ENCODE assay signal across 29 mouse cellular contexts in genomic region chr6:11353599-11353998, GRCm38 (mm10).
DNase-seq lines count a peak whose midpoint lies in the region; ATAC-seq and TF ChIP-seq lines count a peak whose summit lies in the region.
"Had no signal": no experiment of that assay in that cellular context is flagged by ENCODE, and none has a peak within 500 bp of the region (broad histone marks: within the 10 kb centered on the region; RNA-seq: fewer than 3 reads in every experiment).

No protein-coding gene starts in this region.

- H3K36me3 ChIP-seq in lung, postnatal 0 days (ENCODE audit: insufficient read depth, low read length) = no peaks in the 10 kb centered on the region
- H3K36me3 ChIP-seq in kidney, embryonic 14.5 days (ENCODE audit: control insufficient read depth, insufficient read depth, low read length) = no peaks in the 10 kb centered on the region
- H3K36me3 ChIP-seq: embryonic facial prominence, embryonic 10.5 days; embryonic facial prominence, embryonic 13.5 days; forebrain, embryonic 12.5 days; heart, embryonic 10.5 days; heart, embryonic 13.5 days had no signal

- TF ChIP-seq CTCF in lung, postnatal 0 days (IDR thresholded peaks at IDR 0.05) = no peak

- ATAC-seq in lung, postnatal 0 days = no peak
- no peak for ATAC-seq in kidney, embryonic 14.5 days (ENCODE audit: low FRiP score, low TSS enrichment)
- ATAC-seq: CD4-positive, CD25-positive, alpha-beta regulatory T cell, adult 4 months; forebrain, embryonic 16.5 days had no signal

- no peaks in the 10 kb centered on the region for H3K4me1 ChIP-seq in lung, postnatal 0 days (ENCODE audit: insufficient read depth, low read depth, low read length)
- H3K4me1 ChIP-seq in kidney, embryonic 14.5 days (ENCODE audit: control insufficient read depth, insufficient read depth, low read length) = no peaks in the 10 kb centered on the region
- H3K4me1 ChIP-seq: embryonic facial prominence, embryonic 10.5 days; embryonic facial prominence, embryonic 13.5 days; forebrain, embryonic 12.5 days; heart, embryonic 10.5 days; heart, embryonic 13.5 days had no signal

- H3K9ac ChIP-seq in lung, postnatal 0 days (replicated peaks; ENCODE audit: low read depth) = no peak overlapping the region
- H3K9ac ChIP-seq in kidney, embryonic 14.5 days (ENCODE audit: low read depth, low read length) = no peak overlapping the region
- H3K9ac ChIP-seq: embryonic facial prominence, embryonic 13.5 days; forebrain, embryonic 12.5 days; heart, embryonic 13.5 days; hindbrain, embryonic 14.5 days had no signal

- no peak overlapping the region for H3K27ac ChIP-seq in lung, postnatal 0 days (ENCODE audit: low read length)
- H3K27ac ChIP-seq in kidney, embryonic 14.5 days (ENCODE audit: low read depth, low read length) = no peak overlapping the region
- H3K27ac ChIP-seq: embryonic facial prominence, embryonic 10.5 days; embryonic facial prominence, embryonic 13.5 days; forebrain, embryonic 12.5 days; heart, adult 2 months; heart, embryonic 10.5 days; heart, embryonic 13.5 days; hindbrain, embryonic 14.5 days had no signal

- no peak overlapping the region for H3K4me2 ChIP-seq in lung, postnatal 0 days (replicated peaks; ENCODE audit: low read depth, low read length)
- no peak overlapping the region for H3K4me2 ChIP-seq in kidney, embryonic 14.5 days (replicated peaks; ENCODE audit: low read depth, low read length)
- H3K4me2 ChIP-seq: embryonic facial prominence, embryonic 13.5 days; forebrain, embryonic 12.5 days; heart, embryonic 13.5 days; hindbrain, embryonic 14.5 days had no signal

- TF ChIP-seq EP300 in lung, postnatal 0 days (IDR thresholded peaks at IDR 0.05) = no peak

- no peaks in the 10 kb centered on the region for H3K9me3 ChIP-seq in lung, postnatal 0 days (ENCODE audit: low read length)
- no peaks in the 10 kb centered on the region for H3K9me3 ChIP-seq in kidney, embryonic 14.5 days (ENCODE audit: control insufficient read depth, low read length)
- H3K9me3 ChIP-seq: embryonic facial prominence, embryonic 10.5 days; embryonic facial prominence, embryonic 13.5 days; forebrain, embryonic 12.5 days; heart, embryonic 10.5 days; heart, embryonic 13.5 days had no signal

- 56% methylated on average over 3 of the region's 3 CpGs for WGBS in lung, postnatal 0 days
- WGBS in kidney, embryonic 14.5 days = 83% methylated on average over 3 of the region's 3 CpGs

- H3K27me3 ChIP-seq in lung, postnatal 0 days (replicated peaks; ENCODE audit: insufficient read depth, low read length) = no peaks in the 10 kb centered on the region
- H3K27me3 ChIP-seq in kidney, embryonic 14.5 days (ENCODE audit: control insufficient read depth, insufficient read depth, low read length) = no peaks in the 10 kb centered on the region
- H3K27me3 ChIP-seq: embryonic facial prominence, embryonic 13.5 days; forebrain, embryonic 12.5 days; heart, embryonic 13.5 days had no signal

- H3K4me3 ChIP-seq in lung, postnatal 0 days (ENCODE audit: low read depth, low read length) = no peak overlapping the region
- no peak overlapping the region for H3K4me3 ChIP-seq in kidney, embryonic 14.5 days (ENCODE audit: low read length)
- H3K4me3 ChIP-seq: embryonic facial prominence, embryonic 10.5 days; embryonic facial prominence, embryonic 13.5 days; erythroblast, embryonic 14.5 days; forebrain, embryonic 12.5 days; heart, adult 2 months; heart, embryonic 10.5 days; heart, embryonic 13.5 days had no signal

- DNase-seq in layer of hippocampus, adult 11-12 months (ENCODE audit: low spot score) = peak; percentile 5
- DNase-seq in layer of hippocampus, postnatal 36 days = no peak
- DNase-seq in layer of hippocampus, adult 8-10 months (ENCODE audit: low spot score in 2 of 2) = peak; percentile 2 to 5
- no peak for DNase-seq in layer of hippocampus, postnatal 10 days (ENCODE audit: low spot score in 2 of 2)
- peak; percentile 10 for DNase-seq in lung, postnatal 0 days (ENCODE audit: low spot score)
- no peak for DNase-seq in lung, postnatal 36 days
- DNase-seq in telencephalon, adult 2 months (ENCODE audit: low read depth, low spot score) = peak; percentile 35
- DNase-seq: adrenal gland, adult 2 months; adrenal gland, postnatal 14 days; cerebellum, adult 11-12 months; cerebellum, adult 8-10 months; cerebellum, postnatal 10 days; cerebellum, postnatal 36 days; embryo, embryonic 11 days; gastrocnemius, postnatal 10 days; gastrocnemius, postnatal 36 days; heart, adult 2 months; heart, postnatal 14 days; heart, postnatal 4 days had no signal

Comparison
In these comparisons a context has a peak if more than half of its experiments do, and no peak if none do; other contexts are left out.
1. DNase-seq: peak in layer of hippocampus, adult 11-12 months (single experiment), layer of hippocampus, adult 8-10 months (2 of 2), lung, postnatal 0 days (single experiment) and telencephalon, adult 2 months (single experiment); none in layer of hippocampus, postnatal 36 days (0 of 2), layer of hippocampus, postnatal 10 days (0 of 2) and lung, postnatal 36 days (single experiment).